ENCODE assay signal across 8 mouse cellular contexts in genomic region chr7:30143170-30143554, GRCm38 (mm10). TPM values are rescaled to one million over a fixed set of nuclear protein-coding genes. Genes with fewer than 3 reads are reported as not detected.
DNase-seq lines count a peak whose midpoint lies in the region; ATAC-seq and TF ChIP-seq lines count a peak whose summit lies in the region.

No protein-coding gene starts in this region.

- peak overlapping the region; percentile 68 for H3K4me3 ChIP-seq in heart, embryonic 15.5 days
- H3K4me3 ChIP-seq in bone marrow, adult 2 months (replicated peaks; ENCODE audit: control insufficient read depth, low read depth, low read length), result peak overlapping the region; percentile 41
- H3K4me3 ChIP-seq in forebrain, postnatal 0 days (ENCODE audit: low read depth, low read length), result peak overlapping the region; percentile 57
- H3K4me3 ChIP-seq in liver, postnatal 0 days (ENCODE audit: low read depth, low read length), result peak overlapping the region; percentile 57

- no peak for TF ChIP-seq CTCF in bone marrow, adult 2 months (IDR thresholded peaks at IDR 0.05; ENCODE audit: control insufficient read depth, insufficient read depth, low read length)
- TF ChIP-seq CTCF in forebrain, postnatal 0 days (IDR thresholded peaks at IDR 0.05; ENCODE audit: low read depth), result no peak
- TF ChIP-seq CTCF in liver, postnatal 0 days (IDR thresholded peaks at IDR 0.05; ENCODE audit: low read depth), result no peak

- peak overlapping the region; percentile 70 for H3K4me2 ChIP-seq in heart, embryonic 15.5 days
- H3K4me2 ChIP-seq in forebrain, postnatal 0 days (ENCODE audit: low read depth), result peak overlapping the region; percentile 57
- H3K4me2 ChIP-seq in liver, postnatal 0 days (ENCODE audit: low read depth, low read length), result peak overlapping the region; percentile 80

- peak overlapping the region; percentile 84 for H3K27ac ChIP-seq in heart, embryonic 15.5 days
- H3K27ac ChIP-seq in bone marrow, adult 2 months (ENCODE audit: control insufficient read depth, insufficient read depth, low read depth, low read length, poor library complexity), result no peak overlapping the region
- H3K27ac ChIP-seq in forebrain, postnatal 0 days (ENCODE audit: low read depth, low read length), result peak overlapping the region; percentile 70
- H3K27ac ChIP-seq in liver, postnatal 0 days (ENCODE audit: low read depth), result no peak overlapping the region

- TF ChIP-seq EP300 in liver, postnatal 0 days (IDR thresholded peaks at IDR 0.05; ENCODE audit: low read depth), result no peak

- WGBS in heart, embryonic 15.5 days, result 13% methylated on average over 8 of the region's 8 CpGs
- 13% methylated on average over 8 of the region's 8 CpGs for WGBS in bone marrow, adult 2 months
- 16% methylated on average over 8 of the region's 8 CpGs for WGBS in forebrain, postnatal 0 days
- 14% methylated on average over 8 of the region's 8 CpGs for WGBS in liver, postnatal 0 days (ENCODE audit: insufficient replicate concordance)

- no peaks in the 10 kb centered on the region for H3K9me3 ChIP-seq in heart, embryonic 15.5 days (replicated peaks)
- no peaks in the 10 kb centered on the region for H3K9me3 ChIP-seq in forebrain, postnatal 0 days (ENCODE audit: low read length)
- peaks cover 5% of the 10 kb centered on the region for H3K9me3 ChIP-seq in liver, postnatal 0 days (ENCODE audit: low read length)

- ATAC-seq in heart, embryonic 15.5 days (replicated peaks; ENCODE audit: insufficient number of reproducible peaks, insufficient read depth, low FRiP score, low read depth), result no peak
- ATAC-seq in forebrain, postnatal 0 days, result peak; percentile 34
- ATAC-seq in liver, postnatal 0 days, result no peak
- no peak for ATAC-seq in activated CD4-positive, CD25-positive, alpha-beta regulatory T cell, adult 4 months

- no peak for TF ChIP-seq POLR2A in bone marrow, adult 2 months (IDR thresholded peaks at IDR 0.05; ENCODE audit: borderline replicate concordance, control insufficient read depth, low read depth, low read length)

- no peaks in the 10 kb centered on the region for H3K27me3 ChIP-seq in heart, embryonic 15.5 days
- no peaks in the 10 kb centered on the region for H3K27me3 ChIP-seq in forebrain, postnatal 0 days (ENCODE audit: insufficient read depth, low read length)
- H3K27me3 ChIP-seq in liver, postnatal 0 days (ENCODE audit: insufficient read depth, low read length), result no peaks in the 10 kb centered on the region

- no peak for DNase-seq in heart, adult 8-10 months (ENCODE audit: low spot score)
- no peak for DNase-seq in forebrain, postnatal 0 days
- no peak for DNase-seq in liver, postnatal 0 days
- no peak for DNase-seq in left cerebral cortex, postnatal 10 days (ENCODE audit: extremely low spot score in 1 of 2, low spot score in 2 of 2)
- DNase-seq in urinary bladder, postnatal 36 days (ENCODE audit: low spot score in 2 of 2), result no peak

- peaks cover 3% of the 10 kb centered on the region; the same call in 1 of the 2 replicates for H3K36me3 ChIP-seq in heart, embryonic 15.5 days
- H3K36me3 ChIP-seq in forebrain, postnatal 0 days (ENCODE audit: insufficient read depth), result peaks cover 2% of the 10 kb centered on the region; the same call in 1 of the 2 replicates
- no peaks in the 10 kb centered on the region for H3K36me3 ChIP-seq in liver, postnatal 0 days (replicated peaks; ENCODE audit: insufficient read depth, low read length)

- H3K4me1 ChIP-seq in heart, embryonic 15.5 days (replicated peaks), result no peaks in the 10 kb centered on the region
- H3K4me1 ChIP-seq in bone marrow, adult 2 months (ENCODE audit: control insufficient read depth, insufficient read depth, low read length), result no peaks in the 10 kb centered on the region
- no peaks in the 10 kb centered on the region; the same call in 1 of the 2 replicates for H3K4me1 ChIP-seq in forebrain, postnatal 0 days (ENCODE audit: insufficient read depth)
- H3K4me1 ChIP-seq in liver, postnatal 0 days (ENCODE audit: insufficient read depth), result 0 out of 2 replicates have a peak, but pooled peaks cover 2% of the 10 kb centered on the region

- H3K9ac ChIP-seq in heart, embryonic 15.5 days, result peak overlapping the region; percentile 70
- H3K9ac ChIP-seq in forebrain, postnatal 0 days, result peak overlapping the region; percentile 60
- H3K9ac ChIP-seq in liver, postnatal 0 days (replicated peaks), result peak overlapping the region; percentile 58; the same call in 1 of the 2 replicates

- intact Hi-C loops in left cerebral cortex, postnatal 10 days (cut with DNase I), result no loop called here

RNA-seq across cellular contexts. Expression of gene Zfp382, which starts 21.4 kb away (rescaled TPM):
- polyA plus RNA-seq in heart, embryonic 15.5 days (2015; fragmentation: Nextera tagmentation; extraction: Ambion mirVana), result 10.0 and 13.7 TPM in 2 replicates
- total RNA-seq in heart, adult 8-10 months (2022), result 1 to 10 TPM; 1.5 to 4.3 (median 2.1) TPM
- polyA plus RNA-seq in bone marrow, adult 2 months (2011; ENCODE audit: insufficient read depth, insufficient read length, low replicate concordance, missing spikeins), result 0.57 and 0.95 TPM in 2 replicates
- 12.3 and 25.3 TPM in 2 replicates for total RNA-seq in forebrain, postnatal 0 days (2014; rRNA removed)
- polyA plus RNA-seq in forebrain, postnatal 0 days (2015; fragmentation: Nextera tagmentation; extraction: Ambion mirVana), result 7.8 and 15.5 TPM in 2 replicates
- 0.54 and 0.75 TPM in 2 replicates for polyA plus RNA-seq in liver, postnatal 0 days (2015; fragmentation: Nextera tagmentation; extraction: Ambion mirVana)
- total RNA-seq in left cerebral cortex, postnatal 10 days (2021), result 10 to 100 TPM; 30.6 to 34.5 TPM
- 10 to 100 TPM; 11.8 to 13.4 TPM for polyA plus RNA-seq in activated CD4-positive, CD25-positive, alpha-beta regulatory T cell, adult 4 months (2017; shearing (Covaris generic))

RNA-seq across cellular contexts. Expression of gene Zfp146, which starts 26.4 kb away (rescaled TPM):
- 6.9 and 8.5 TPM in 2 replicates for polyA plus RNA-seq in heart, embryonic 15.5 days (2015; fragmentation: Nextera tagmentation; extraction: Ambion mirVana)
- total RNA-seq in heart, adult 8-10 months (2022), result 10 to 100 TPM; 23.2 to 33.8 (median 28.1) TPM
- polyA plus RNA-seq in bone marrow, adult 2 months (2011; ENCODE audit: insufficient read depth, insufficient read length, low replicate concordance, missing spikeins), result 11.2 and 13.7 TPM in 2 replicates
- 72.9 and 87.3 TPM in 2 replicates for total RNA-seq in forebrain, postnatal 0 days (2014; rRNA removed)
- 6.6 and 8.7 TPM in 2 replicates for polyA plus RNA-seq in forebrain, postnatal 0 days (2015; fragmentation: Nextera tagmentation; extraction: Ambion mirVana)
- 2.1 and 3.1 TPM in 2 replicates for polyA plus RNA-seq in liver, postnatal 0 days (2015; fragmentation: Nextera tagmentation; extraction: Ambion mirVana)
- total RNA-seq in left cerebral cortex, postnatal 10 days (2021), result 10 to 100 TPM; 43.5 to 50.7 TPM
- polyA plus RNA-seq in activated CD4-positive, CD25-positive, alpha-beta regulatory T cell, adult 4 months (2017; shearing (Covaris generic)), result 10 to 100 TPM; 11.4 to 18.0 TPM

RNA-seq across cellular contexts. Expression of gene Cox7a1, which starts 40.8 kb away (rescaled TPM):
- 369 and 603 TPM in 2 replicates for polyA plus RNA-seq in heart, embryonic 15.5 days (2015; fragmentation: Nextera tagmentation; extraction: Ambion mirVana)
- 1,000 to 10,000 TPM; 3,196 to 3,318 (median 3,289) TPM for total RNA-seq in heart, adult 8-10 months (2022)
- 6.8 TPM in 1 of 2 replicates, not detected in the other for polyA plus RNA-seq in bone marrow, adult 2 months (2011; ENCODE audit: insufficient read depth, insufficient read length, low replicate concordance, missing spikeins)
- 1.4 and 1.9 TPM in 2 replicates for total RNA-seq in forebrain, postnatal 0 days (2014; rRNA removed)
- polyA plus RNA-seq in forebrain, postnatal 0 days (2015; fragmentation: Nextera tagmentation; extraction: Ambion mirVana), result 4.3 and 4.9 TPM in 2 replicates
- polyA plus RNA-seq in liver, postnatal 0 days (2015; fragmentation: Nextera tagmentation; extraction: Ambion mirVana), result 7.0 and 15.1 TPM in 2 replicates
- 1 to 10 TPM; 3.6 to 4.1 TPM for total RNA-seq in left cerebral cortex, postnatal 10 days (2021)
- polyA plus RNA-seq in activated CD4-positive, CD25-positive, alpha-beta regulatory T cell, adult 4 months (2017; shearing (Covaris generic)), result 1 to 10 TPM in 1 of 2 experiments, not detected in 1; 4.6 TPM

RNA-seq across cellular contexts. Expression of gene Zfp260, which starts 48.6 kb away (rescaled TPM):
- polyA plus RNA-seq in heart, embryonic 15.5 days (2015; fragmentation: Nextera tagmentation; extraction: Ambion mirVana), result 72.9 and 75.3 TPM in 2 replicates
- total RNA-seq in heart, adult 8-10 months (2022), result 10 to 100 TPM; 25.3 to 34.5 (median 31.3) TPM
- polyA plus RNA-seq in bone marrow, adult 2 months (2011; ENCODE audit: insufficient read depth, insufficient read length, low replicate concordance, missing spikeins), result 9.3 and 27.6 TPM in 2 replicates
- total RNA-seq in forebrain, postnatal 0 days (2014; rRNA removed), result 69.8 and 81.0 TPM in 2 replicates
- polyA plus RNA-seq in forebrain, postnatal 0 days (2015; fragmentation: Nextera tagmentation; extraction: Ambion mirVana), result 51.2 and 55.5 TPM in 2 replicates
- polyA plus RNA-seq in liver, postnatal 0 days (2015; fragmentation: Nextera tagmentation; extraction: Ambion mirVana), result 10.1 and 10.7 TPM in 2 replicates
- total RNA-seq in left cerebral cortex, postnatal 10 days (2021), result 10 to 100 TPM; 53.8 to 57.4 TPM
- polyA plus RNA-seq in activated CD4-positive, CD25-positive, alpha-beta regulatory T cell, adult 4 months (2017; shearing (Covaris generic)), result 10 to 100 TPM; 56.6 to 88.9 TPM

RNA-seq across cellular contexts. Expression of gene Zfp566, which starts 52.8 kb away (rescaled TPM):
- polyA plus RNA-seq in heart, embryonic 15.5 days (2015; fragmentation: Nextera tagmentation; extraction: Ambion mirVana), result 5.1 and 6.3 TPM in 2 replicates
- total RNA-seq in heart, adult 8-10 months (2022), result 1 to 10 TPM in 3 of 4 experiments, under 1 TPM in 1; 0.82 to 1.8 (median 1.6) TPM
- polyA plus RNA-seq in bone marrow, adult 2 months (2011; ENCODE audit: insufficient read depth, insufficient read length, low replicate concordance, missing spikeins), result 2.0 and 5.9 TPM in 2 replicates
- 3.6 and 5.0 TPM in 2 replicates for total RNA-seq in forebrain, postnatal 0 days (2014; rRNA removed)
- 15.6 and 19.6 TPM in 2 replicates for polyA plus RNA-seq in forebrain, postnatal 0 days (2015; fragmentation: Nextera tagmentation; extraction: Ambion mirVana)
- polyA plus RNA-seq in liver, postnatal 0 days (2015; fragmentation: Nextera tagmentation; extraction: Ambion mirVana), result 1.2 and 1.7 TPM in 2 replicates
- 1 to 10 TPM; 5.5 to 8.3 TPM for total RNA-seq in left cerebral cortex, postnatal 10 days (2021)
- 1 to 10 TPM; 8.4 to 9.9 TPM for polyA plus RNA-seq in activated CD4-positive, CD25-positive, alpha-beta regulatory T cell, adult 4 months (2017; shearing (Covaris generic))

Comparison
In these comparisons a context has a peak if more than half of its experiments do, and no peak if none do; other contexts are left out.
1. H3K27ac ChIP-seq: peak in heart, embryonic 15.5 days (single experiment) and forebrain, postnatal 0 days (single experiment); none in bone marrow, adult 2 months (single experiment) and liver, postnatal 0 days (single experiment).
2. RNA of gene Cox7a1, which starts 40.8 kb away (polyA plus RNA-seq): 369 to 603 TPM in heart, embryonic 15.5 days; 7.0 to 15.1 TPM in liver, postnatal 0 days, 6.8 TPM in bone marrow, adult 2 months, 4.3 to 4.9 TPM in forebrain, postnatal 0 days and 4.6 TPM in activated CD4-positive, CD25-positive, alpha-beta regulatory T cell, adult 4 months; every median in the first group is over 10 times any median in the second.
3. Peak in every context shown above with its lines, with median percentiles within 50 percentile points of each other: H3K4me2 ChIP-seq, H3K4me3 ChIP-seq and H3K9ac ChIP-seq.